Mouse (Mus musculus) frontal cortex, postnatal 36 days (tissue): ENCODE results near the gene Sdccag8.
A peak's percentile ranks its signal among the peaks of the same experiment; 100 is the strongest.

Experiments used
- DNase-seq, 2 experiments: peaks; one replicate each; pipeline ENCODE4 v3.0.0; 2022; ENCODE audit warnings: low spot score in 2 of 2

The Sdccag8 gene

DNA sequence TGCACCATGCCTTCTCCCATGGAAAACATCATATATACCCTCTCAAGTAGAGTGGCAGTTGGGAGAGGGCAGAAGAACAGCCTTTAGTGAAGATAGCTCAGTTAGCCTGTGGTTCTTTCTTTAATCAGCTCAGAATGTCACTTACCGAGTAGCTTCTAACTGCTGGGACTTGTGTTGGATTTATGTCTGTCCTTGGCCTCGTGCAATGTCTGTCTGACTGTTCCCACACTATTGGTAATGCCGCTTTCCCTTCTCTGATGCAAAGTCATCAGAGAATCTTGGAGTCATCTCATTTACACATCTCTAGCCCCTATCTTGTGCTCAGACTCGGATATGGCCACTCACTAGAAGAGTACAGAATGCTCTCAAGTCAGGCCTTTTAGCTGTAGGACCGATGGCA is 128.7 kb downstream of the Sdccag8 start:
- DNase-seq, result no peak

DNA sequence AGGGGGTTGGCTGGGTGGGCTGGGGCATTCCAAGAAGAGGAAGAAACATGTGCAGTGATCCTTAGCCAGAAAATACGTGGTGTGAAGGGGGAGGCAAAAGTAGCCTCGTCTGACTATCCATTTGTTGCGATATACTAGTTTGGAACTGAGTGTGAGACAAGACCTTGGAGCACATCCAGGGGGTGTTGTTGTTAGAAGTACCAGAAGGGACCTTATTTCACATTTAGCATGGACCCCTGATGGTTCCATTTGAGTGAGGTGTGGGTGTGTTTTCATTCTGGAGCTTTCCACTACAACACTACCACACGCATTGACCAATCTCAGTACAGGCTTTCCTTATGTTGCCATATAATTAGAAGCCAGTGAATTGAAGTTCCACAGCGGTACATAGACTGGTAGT is 129.5 kb downstream of the Sdccag8 start:
- no peak for DNase-seq

DNA sequence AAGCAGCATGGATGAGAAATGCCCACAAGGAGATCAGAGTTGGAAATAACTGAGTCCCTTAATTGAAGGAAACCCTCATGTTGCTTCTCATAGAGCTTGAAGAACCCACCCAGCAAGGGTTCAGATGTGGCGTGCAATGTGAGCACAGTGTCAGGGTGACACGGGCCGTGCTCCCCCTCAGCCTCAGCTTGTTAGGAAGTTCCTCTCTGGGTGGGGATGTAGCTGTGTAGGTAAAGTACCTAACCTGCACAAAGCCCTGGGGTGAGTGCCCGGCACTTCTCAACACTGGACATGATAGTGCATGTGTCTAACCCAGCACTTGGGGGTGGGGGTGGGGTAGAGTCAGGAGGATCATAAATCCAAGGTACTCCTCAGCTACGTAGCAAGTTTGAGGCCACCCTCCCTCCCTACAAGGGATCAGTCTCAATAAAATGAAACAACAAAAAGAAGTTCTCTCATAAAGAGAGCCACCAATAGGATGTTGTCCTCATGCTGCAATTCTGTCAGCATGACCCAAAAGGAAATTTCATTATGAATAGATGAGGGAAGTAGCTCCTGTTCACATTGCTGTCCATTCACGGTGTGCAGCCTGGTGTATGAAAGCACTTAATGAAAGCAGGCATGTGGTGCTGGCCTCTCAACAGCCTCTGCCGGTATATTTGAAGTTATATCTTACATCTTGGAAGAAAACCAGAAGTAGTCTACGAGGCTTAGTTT is 130.2 kb downstream of the Sdccag8 start:
- no peak for DNase-seq

GRCm38 (mm10) chr1:176945175-176945540 is 130.7 kb downstream of the Sdccag8 start:
- DNase-seq, result no peak

DNA sequence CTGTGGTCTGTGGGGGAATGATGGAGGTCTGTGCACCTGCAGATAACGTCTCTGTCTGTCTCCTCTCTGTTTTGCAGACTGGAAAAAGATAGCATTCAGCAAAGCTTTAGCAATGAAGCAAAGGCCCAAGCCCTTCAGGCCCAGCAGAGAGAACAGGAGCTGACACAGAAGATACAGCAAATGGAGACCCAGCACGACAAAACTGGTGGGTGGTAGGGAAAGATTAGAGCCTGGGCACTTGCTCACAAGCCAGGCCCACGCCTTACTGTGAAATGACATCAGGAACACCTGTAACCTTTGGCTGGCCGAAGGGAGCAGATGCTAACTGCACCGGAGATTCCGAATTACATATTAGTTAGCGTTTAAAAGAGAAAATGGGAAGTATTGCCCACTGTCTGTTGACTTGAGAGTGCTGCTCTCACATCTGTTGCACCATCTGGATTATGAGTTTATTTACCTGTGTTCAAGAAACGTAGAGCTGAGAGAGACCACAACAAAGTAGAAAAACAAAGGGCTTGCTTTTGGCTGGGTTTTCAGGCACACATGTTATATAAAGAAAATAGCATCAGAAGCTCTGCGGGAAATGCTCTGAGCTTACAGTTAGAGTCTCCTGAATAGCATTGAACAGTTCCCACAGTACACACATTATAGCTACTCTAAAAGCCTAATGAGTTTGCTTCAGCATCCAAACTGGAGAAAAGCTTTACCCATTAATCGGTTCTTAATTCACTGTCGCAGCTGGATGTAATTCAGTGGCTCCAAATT is 131.8 kb downstream of the Sdccag8 start:
- DNase-seq, result peak in 1 of 2 experiments; percentile 44

DNA sequence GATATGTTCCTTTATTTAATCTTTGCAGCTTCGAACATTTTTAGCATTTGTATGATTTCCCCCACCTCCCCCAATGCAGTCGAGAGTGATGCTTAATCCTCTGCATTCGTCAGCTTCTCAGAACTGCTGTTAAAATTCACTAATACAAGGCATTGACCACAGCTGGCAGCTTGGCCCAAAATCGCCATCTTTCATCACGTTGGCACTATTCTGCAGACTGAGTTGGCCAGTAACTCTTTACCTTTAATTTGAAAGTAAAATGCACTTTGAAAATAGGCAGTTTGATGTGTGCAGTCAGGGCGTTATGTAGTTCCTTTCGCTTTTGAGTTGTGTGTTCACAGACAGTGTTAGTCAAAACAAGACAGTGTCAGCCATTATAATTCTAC is 132.3 kb downstream of the Sdccag8 start:
- DNase-seq, result no peak

DNA sequence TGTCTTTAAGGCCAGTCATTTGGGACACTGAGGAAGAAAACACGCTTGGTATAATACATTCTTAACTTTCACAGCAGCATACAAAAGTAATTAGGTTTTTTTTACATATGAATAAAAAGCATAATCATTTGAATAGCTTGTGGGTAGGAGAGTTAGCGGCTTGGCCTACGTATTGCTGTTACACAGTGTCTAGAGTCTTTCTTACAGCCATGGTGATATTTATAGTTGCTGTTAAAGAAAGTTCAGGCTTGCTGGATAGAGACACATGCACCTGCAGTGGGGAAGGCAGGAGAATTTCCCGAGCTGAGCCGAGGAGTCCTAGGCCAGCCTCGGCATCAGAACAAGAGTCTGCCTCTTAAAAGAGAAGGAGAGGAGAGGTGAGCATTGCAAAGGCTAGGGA is 134.4 kb downstream of the Sdccag8 start:
- DNase-seq, result no peak

DNA sequence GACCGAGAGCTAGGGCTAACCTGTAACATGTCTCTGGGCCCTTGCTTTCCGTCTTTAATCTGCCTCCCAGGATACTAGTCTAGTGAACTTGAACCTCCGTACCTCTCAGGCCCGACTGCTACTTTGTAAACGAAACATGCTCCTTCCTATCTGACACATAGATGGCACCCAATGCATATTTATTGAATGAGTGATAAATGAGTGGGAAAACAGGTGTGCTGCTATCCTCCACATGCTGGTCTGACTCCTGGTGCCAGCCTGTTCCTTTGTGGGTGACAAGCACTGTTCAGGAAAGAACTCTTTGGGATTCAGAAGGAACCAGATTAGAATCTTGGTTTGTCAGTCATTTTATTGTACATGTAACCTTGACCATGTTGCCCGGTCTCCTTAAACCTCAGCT is 134.9 kb downstream of the Sdccag8 start:
- DNase-seq, result no peak

GRCm38 (mm10) chr1:176950061-176950460 is 135.6 kb downstream of the Sdccag8 start:
- no peak for DNase-seq

DNA sequence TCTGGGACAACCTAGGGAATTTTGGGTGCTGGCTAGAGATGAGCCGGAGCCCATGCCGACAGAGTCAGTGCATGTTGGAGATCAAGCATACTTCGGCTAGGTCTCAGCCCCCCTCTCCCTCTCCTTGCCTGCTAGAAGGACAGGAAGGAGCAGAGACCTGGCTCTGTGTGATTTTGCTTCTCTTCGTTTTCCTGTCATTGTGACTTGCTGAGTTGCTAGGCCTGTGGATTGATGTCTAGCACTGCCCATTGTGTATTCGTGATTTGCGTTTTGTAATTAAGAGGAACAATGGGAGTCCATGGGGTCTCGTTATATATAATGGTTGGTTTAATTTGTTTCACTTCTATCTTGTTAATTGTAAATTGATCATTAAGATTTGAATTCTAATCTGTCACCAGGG is 137.4 kb downstream of the Sdccag8 start:
- no peak for DNase-seq

- DNase-seq, result no peak
These were observed 143.9 kb downstream of the Sdccag8 start for GRCm38 (mm10) chr1:176958311-176958710.

DNA sequence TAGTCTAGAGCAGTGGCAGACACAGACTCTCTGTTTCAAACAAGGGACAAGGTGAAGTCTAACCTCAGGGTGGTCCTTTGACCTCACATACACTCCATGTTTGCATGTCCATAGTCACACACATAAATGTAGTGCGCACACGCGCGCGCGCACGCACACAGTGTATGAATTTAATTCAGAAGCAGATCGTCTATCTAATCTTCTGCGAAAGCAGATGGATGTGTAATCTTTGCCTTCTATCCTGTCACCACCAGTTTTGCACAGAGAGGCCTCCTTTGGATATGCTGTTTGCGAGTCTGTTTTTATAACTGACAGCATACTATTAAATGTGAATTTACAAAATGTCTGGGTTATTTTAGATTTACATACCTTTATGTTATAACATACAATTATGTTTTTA is 147.3 kb downstream of the Sdccag8 start:
- no peak for DNase-seq

DNA sequence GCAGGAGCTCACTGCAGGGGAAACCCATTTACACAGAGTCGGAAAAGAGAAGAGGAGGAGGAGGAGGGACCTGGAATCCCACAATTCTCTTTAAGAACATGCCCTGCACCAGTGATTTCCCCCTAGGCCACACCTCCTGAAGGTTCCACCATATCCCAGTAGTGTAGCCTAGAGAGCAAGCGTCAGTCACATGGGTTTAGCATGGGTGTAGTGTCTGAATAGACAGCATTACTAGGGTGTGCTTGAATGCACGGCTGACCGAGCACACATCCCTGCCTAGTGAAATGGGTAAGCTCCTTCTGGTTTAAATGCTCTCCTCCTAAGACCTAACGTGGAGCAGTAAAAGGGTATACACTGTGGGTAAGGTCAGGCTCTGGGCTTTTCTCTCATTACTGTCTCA is 148.4 kb downstream of the Sdccag8 start:
- no peak for DNase-seq

- DNase-seq, result no peak
These were observed 152.8 kb downstream of the Sdccag8 start for GRCm38 (mm10) chr1:176967299-176967698.

GRCm38 (mm10) chr1:176970635-176971478 is 156.4 kb downstream of the Sdccag8 start:
- no peak for DNase-seq

- DNase-seq, result no peak
These were observed 157.0 kb downstream of the Sdccag8 start for GRCm38 (mm10) chr1:176971479-176971797.

DNA sequence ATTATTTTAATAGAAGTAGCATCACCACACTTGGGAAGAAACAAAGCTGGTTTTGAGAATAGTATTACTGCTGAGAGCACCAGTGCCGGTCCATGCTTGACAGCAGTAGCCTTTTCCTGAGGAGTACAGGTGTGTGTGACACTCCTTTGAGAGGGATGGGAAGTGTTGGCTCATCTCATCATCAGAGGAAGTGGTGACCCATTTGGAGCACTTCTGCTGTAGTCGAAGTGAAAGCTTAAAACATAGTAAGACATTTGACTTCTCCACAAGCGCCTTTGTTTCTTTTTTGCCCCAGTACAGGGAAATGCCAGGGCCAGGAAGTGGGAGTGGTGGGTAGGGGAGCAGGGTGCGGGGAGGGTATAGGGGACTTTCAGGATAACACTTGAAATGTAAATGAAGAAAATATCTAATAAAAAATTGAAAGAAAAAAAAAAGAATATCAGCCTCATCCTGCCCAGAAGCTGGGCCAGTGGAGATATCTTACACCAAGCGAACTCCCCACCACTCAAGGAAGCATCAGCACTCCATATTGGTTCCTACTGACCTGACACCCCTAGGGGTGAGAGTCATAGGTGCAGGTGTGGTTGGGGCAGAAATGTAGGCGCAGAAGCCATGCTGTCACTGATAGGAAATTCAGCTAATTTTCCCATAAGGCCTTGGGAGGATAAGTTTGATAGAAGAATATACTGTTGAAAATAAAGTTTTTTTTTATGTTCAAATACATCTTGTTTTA is 159.1 kb downstream of the Sdccag8 start:
- DNase-seq, result no peak

DNA sequence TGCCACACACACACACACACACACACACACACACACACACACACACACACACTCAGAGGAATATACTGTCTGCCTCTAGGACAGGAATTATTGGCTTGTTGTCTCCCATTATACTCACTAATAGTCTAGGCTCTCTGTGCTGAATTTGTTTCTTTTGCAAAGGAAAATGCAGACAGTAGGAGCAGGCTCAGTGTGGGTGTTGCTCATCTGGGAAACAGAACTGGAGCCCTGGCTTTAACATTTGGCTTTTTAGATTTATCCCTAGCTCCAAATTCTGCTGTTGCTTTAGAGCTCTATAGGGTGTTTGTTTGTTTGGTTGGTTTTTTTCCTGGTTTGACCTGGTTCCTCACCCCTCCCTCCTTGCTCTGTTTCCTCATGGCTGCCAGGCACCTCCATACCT is 164.8 kb downstream of the Sdccag8 start:
- no peak for DNase-seq

DNA sequence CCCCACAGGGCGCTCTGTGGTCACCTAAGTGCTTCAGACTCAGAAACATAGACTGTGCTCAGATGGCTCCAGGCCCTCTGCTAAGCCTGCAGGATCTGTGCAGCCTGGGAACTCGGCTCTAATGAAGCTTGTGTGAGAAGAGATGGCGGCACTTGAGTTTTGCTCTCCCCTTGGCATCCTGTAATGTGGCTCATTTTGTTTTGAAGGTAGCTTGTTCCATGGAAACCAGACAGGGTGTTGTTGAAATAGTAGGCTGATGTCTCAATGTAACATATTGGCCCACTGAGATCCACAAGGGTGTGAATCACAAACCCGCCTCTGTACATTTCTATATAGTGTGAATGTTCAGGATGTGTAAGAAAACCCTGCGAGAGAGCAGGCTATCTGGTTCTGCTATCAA is 165.7 kb downstream of the Sdccag8 start:
- peak; percentile 45 to 74 for DNase-seq

GRCm38 (mm10) chr1:176980801-176981400 is 166.4 kb downstream of the Sdccag8 start:
- DNase-seq, result no peak

- no peak for DNase-seq
These were observed 167.1 kb downstream of the Sdccag8 start for GRCm38 (mm10) chr1:176981511-176981910.

- DNase-seq, result no peak
These were observed 168.2 kb downstream of the Sdccag8 start for GRCm38 (mm10) chr1:176982671-176983070.
